Mouse (Mus musculus) olfactory bulb, adult 2 months (tissue): Measurements from ENCODE around the gene Dglucy.

Experiments
- CTCF ChIP-seq: fragments of 200-500 bp; IDR thresholded peaks from 2 replicates; pipeline ENCODE4 v1.5.1; 2012; ENCODE audit warnings: low read depth, mild to moderate bottlenecking, low read length, moderate library complexity; ENCODE audit not compliant: insufficient read depth
- POLR2A ChIP-seq: fragments of 200-500 bp; IDR thresholded peaks from 2 replicates; pipeline ENCODE4 v1.6.1; 2012; ENCODE audit warnings: mild to moderate bottlenecking, low read depth, low read length, moderate library complexity; ENCODE audit not compliant: insufficient read depth

- no peak for TF ChIP-seq CTCF
- TF ChIP-seq POLR2A = no peak
These were observed 149.4 kb downstream of the Dglucy start for GRCm38 (mm10) chr12:100928286-100928685.
